Mouse (Mus musculus): ENCODE results near the gene Klf7.

DNA sequence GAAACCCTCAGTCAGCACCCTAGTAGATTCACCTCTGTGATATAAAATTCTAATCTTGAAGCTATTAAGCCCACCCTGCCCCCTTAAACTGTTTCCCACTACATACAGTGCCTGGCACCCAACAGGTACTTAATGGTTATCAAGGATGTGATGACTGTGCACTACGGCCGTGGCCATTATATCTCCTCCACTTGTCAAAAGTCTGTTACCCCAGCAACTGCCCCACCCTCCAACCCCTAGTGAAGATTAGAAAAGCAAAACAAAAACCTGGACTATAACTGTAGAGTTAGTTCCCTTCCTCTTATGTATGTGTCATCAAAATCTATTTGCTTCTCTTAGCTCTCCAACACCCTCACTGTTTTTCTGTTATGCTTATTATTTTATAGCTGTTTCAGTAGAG lies 40.9 kb downstream of the Klf7 start:
- TF ChIP-seq POLR2A (IDR thresholded peaks at IDR 0.05; ENCODE audit: insufficient read depth, low read length) (no peak), CTCF (IDR thresholded peaks at IDR 0.05; ENCODE audit: low read depth, low read length) (no peak)
